In genomic region chr15:36901830-36902285, GRCm38 (mm10) we compare ENCODE assay signal across 8 mouse cellular contexts.
DNase-seq lines count a peak whose midpoint lies in the region; ATAC-seq lines count a peak whose summit lies in the region.

No protein-coding gene starts in this region.

- ATAC-seq in erythroblast, adult 5-6 weeks (replicated peaks; ENCODE audit: low FRiP score, poor library complexity, severe bottlenecking) = no peak

- peak; percentile 41 for DNase-seq in ovary, adult 18-20 months (ENCODE audit: low spot score)
- DNase-seq in ovary, postnatal 14 days (ENCODE audit: low spot score) = no peak
- peak; percentile 56 for DNase-seq in embryo, embryonic 11.5 days (ENCODE audit: low read depth, low spot score)
- peak; percentile 31 for DNase-seq in heart, postnatal 4 days
- DNase-seq in layer of hippocampus, postnatal 14 days (ENCODE audit: low spot score in 2 of 2) = peak; percentile 69 to 78
- peak; percentile 29 for DNase-seq in lung, postnatal 25 days (ENCODE audit: low spot score)
- peak; percentile 70 for DNase-seq in right cerebral cortex, adult 18-20 months
